Mouse (Mus musculus): ENCODE data around the gene Hist1h2bj. TPM values are rescaled to one million over a fixed set of nuclear protein-coding genes. Genes with fewer than 3 reads are reported as not detected.

Hist1h2bj gene
- total RNA-seq, 1 experiment from 2014 or later, result 165 TPM

Small RNA genes within 50 kb of the gene (microRNA-seq; reads per million reads assigned to microRNA genes)
- gene Gm26300 (0 reads per million in 2 experiments), gene Gm44390 (0 to 0.43 reads per million in 2 experiments), gene Gm44486 (0 reads per million in 2 experiments)

Other genes starting within 250 kb of the Hist1h2bj start
- gene Hist1h2bq, start 233.0 kb upstream of the Hist1h2bj start, total RNA-seq (2021), result 128 and 131 TPM in 2 replicates
- gene Hist1h2ao, start 232.7 kb upstream of the Hist1h2bj start, total RNA-seq (2021), result not detected in 2 replicates
- gene Hist1h4m, start 231.5 kb upstream of the Hist1h2bj start, total RNA-seq (2021), result 417 and 512 TPM in 2 replicates
- gene Hist1h4n, start 211.0 kb upstream of the Hist1h2bj start, total RNA-seq (2021), result 37.8 and 56.1 TPM in 2 replicates
- gene Hist1h2ap, start 209.7 kb upstream of the Hist1h2bj start, total RNA-seq (2021), result 319 and 352 TPM in 2 replicates
- 132 and 133 TPM in 2 replicates for gene Hist1h2br, start 209.5 kb upstream of the Hist1h2bj start, total RNA-seq (2021)
- 1.3 and 1.7 TPM in 2 replicates for gene Zfp184, start 98.1 kb upstream of the Hist1h2bj start, total RNA-seq (2021)
- gene Pom121l2, start 62.0 kb upstream of the Hist1h2bj start, total RNA-seq (2021), result not detected in 2 replicates
- gene Prss16, start 33.5 kb upstream of the Hist1h2bj start, total RNA-seq (2021), result 0.74 TPM in 1 of 2 replicates, not detected in the other
- 203 and 342 TPM in 2 replicates for gene Hist1h2ah, start 7.6 kb upstream of the Hist1h2bj start, total RNA-seq (2021)
- gene Hist1h2bk, start 7.3 kb upstream of the Hist1h2bj start, total RNA-seq (2021), result 207 and 301 TPM in 2 replicates
- gene Hist1h4i, start 1.9 kb upstream of the Hist1h2bj start, total RNA-seq (2021), result 104 and 144 TPM in 2 replicates
- 114 and 174 TPM in 2 replicates for gene Hist1h2ag, start 270 bp upstream of the Hist1h2bj start, total RNA-seq (2021)
- not detected in 2 replicates for gene Vmn1r188, start 41.2 kb downstream of the Hist1h2bj start, total RNA-seq (2021)
- not detected in 2 replicates for gene Vmn1r189, start 62.6 kb downstream of the Hist1h2bj start, total RNA-seq (2021)
- gene Vmn1r191, start 140.8 kb downstream of the Hist1h2bj start, total RNA-seq (2021), result not detected in 2 replicates
- gene Vmn1r192, start 147.9 kb downstream of the Hist1h2bj start, total RNA-seq (2021), result not detected in 2 replicates
- not detected in 2 replicates for gene Vmn1r193, start 179.9 kb downstream of the Hist1h2bj start, total RNA-seq (2021)
- gene Vmn1r194, start 201.0 kb downstream of the Hist1h2bj start, total RNA-seq (2021), result not detected in 2 replicates
- gene Vmn1r195, start 227.3 kb downstream of the Hist1h2bj start, total RNA-seq (2021), result not detected in 2 replicates
- not detected in 2 replicates for gene Vmn1r196, start 246.7 kb downstream of the Hist1h2bj start, total RNA-seq (2021)